Mouse (Mus musculus) erythroid progenitor cell, adult 5-6 weeks (primary cell): ENCODE measurements around the gene Ptgdr. TPM values are rescaled to one million over a fixed set of nuclear protein-coding genes. Genes with fewer than 3 reads are reported as not detected.
"Not testable (repeated sequence)": the region's sequence is repeated elsewhere in the genome, so short reads cannot be mapped to it uniquely, and the experiment has no call there.

Experiments used
- ATAC-seq: replicated peaks from 2 replicates; pipeline ENCODE4 v1.8.0; 2016; ENCODE audit warnings: moderate number of reproducible peaks, mild to moderate bottlenecking, moderate TSS enrichment, inconsistent platforms; ENCODE audit not compliant: poor library complexity, low FRiP score, severe bottlenecking
- total RNA-seq, 2 experiments: library from RNA; stranded (forward) in 1 of 2; stranded (reverse) in 1 of 2; fragments of 150-400 nt in 1 of 2; fragments of 186-747, 209-891 nt in 1 of 2; gene quantifications; 2 replicates each; pipeline versions ENCODE4 v1.2.3 to v1.2.4; 2015 to 2017; ENCODE audit warnings: low replicate concordance in 2 of 2

Ptgdr gene
- total RNA-seq (2015; ENCODE audit: low replicate concordance) (not detected in 2 replicates), total RNA-seq (2017; ENCODE audit: low replicate concordance) (not detected in 2 replicates)

GRCm38 (mm10) chr14:44858868-44859613, at the start of gene Ptgdr:
TSS of gene Ptgdr (minus strand) at chr14:44859375.
- no peak for ATAC-seq

DNA sequence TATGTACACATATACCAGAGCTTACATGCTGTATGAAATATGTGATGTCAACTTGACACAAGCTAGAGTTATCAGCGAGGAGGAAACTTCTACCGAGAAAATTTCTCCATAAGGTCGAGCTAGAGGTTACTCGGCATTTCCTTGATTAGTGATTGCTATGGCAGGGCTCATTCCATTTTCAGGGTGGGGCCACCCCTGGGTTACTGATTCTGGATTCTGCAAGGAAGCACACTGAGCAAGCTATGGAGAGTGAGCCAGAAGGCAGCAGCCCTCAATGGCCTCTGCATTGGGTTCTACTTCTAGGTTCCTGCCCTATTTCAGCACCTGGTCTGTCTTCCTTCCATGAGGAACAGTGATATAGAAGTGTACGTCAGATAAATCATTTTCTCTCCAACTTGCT, 48.6 kb upstream of the Ptgdr start:
- no peak for ATAC-seq

DNA sequence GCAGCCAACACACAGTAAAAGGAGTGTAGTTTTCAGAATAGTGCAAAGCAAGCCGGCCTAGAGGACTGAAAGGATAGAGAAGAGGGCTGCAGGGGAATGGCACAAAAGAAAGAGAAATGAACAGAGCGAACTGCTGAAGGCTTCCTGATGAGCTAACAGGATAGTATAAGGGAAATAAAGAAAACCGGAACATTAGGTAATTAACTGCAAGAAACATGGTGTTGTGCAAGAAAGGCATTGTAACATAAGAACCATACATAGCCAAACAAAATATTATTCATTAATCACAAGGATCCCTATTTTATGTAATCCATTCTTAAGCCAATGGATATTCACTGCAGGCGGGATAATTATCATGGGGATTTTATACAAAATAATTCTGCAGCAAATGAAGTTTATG, 45.0 kb upstream of the Ptgdr start:
- ATAC-seq, result no peak

GRCm38 (mm10) chr14:44901735-44902134, 42.6 kb upstream of the Ptgdr start:
- not testable (repeated sequence) for ATAC-seq

GRCm38 (mm10) chr14:44891387-44892132, 32.4 kb upstream of the Ptgdr start:
- ATAC-seq, result no peak

- no peak for ATAC-seq
Measured at GRCm38 (mm10) chr14:44869686-44870085, 10.5 kb upstream of the Ptgdr start.

- no peak for ATAC-seq
Measured at GRCm38 (mm10) chr14:44865661-44866060, 6.5 kb upstream of the Ptgdr start.

DNA sequence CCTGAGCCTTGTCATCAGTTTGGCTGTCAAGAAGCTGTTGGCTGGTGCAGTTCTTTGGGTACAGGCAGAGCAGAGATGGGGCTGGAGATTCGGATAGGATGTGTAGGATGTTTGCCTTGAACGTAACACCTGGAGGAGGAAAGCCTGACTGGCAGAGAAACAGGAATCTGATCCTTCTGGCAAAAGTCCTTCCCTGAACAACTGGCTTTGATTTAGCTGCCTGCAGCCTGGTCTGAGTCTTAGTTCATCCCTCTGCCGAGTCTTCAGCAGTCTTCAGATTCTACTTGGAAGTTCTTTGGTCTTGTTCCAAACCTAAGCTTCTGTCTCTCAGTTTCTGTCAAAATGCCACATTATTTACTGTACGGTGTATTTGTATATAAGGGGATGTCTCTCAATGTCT, 3.9 kb upstream of the Ptgdr start:
- ATAC-seq, result no peak

DNA sequence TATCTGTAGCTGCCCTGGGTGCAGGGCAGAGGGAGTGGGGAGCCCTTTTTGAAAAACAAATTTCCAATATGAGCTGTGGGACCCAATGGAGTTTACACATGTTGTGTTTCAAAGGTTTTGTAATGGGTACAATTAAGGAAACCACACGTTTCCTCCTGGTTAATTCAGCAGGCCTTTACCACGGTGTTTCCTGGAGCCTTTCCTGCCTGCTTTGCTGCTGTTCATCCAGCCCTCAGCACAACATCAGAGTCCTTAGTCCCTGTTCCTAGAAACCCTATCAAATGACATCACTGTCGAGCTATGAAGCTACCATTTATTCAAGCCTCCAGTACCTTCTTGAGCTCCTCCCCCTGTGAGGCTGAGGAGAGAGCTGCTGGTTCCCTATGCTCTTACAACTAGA, 2.0 kb upstream of the Ptgdr start:
- ATAC-seq, result no peak

DNA sequence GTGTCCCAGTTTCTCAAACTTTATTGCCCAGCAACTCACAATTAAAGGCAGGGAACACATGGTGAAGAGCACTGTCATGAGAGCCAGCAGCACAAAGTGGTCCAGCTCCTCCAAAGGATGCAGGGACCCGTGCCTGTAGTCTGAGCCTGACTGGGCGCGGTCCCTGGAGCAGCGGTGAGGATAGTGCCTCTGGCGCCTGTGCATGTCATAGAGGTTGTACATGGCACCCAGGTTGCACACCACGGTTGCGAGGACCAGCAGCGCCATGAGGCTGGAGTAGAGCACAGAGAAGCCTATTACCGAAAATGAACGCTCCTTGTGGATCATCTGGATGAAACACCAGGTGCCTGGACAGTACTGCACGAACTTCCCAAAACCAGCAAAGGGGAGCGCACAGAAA, 803 bp downstream of the Ptgdr start:
- no peak for ATAC-seq

- not testable (repeated sequence) for ATAC-seq
Measured at GRCm38 (mm10) chr14:44850637-44851036, 8.5 kb downstream of the Ptgdr start.

DNA sequence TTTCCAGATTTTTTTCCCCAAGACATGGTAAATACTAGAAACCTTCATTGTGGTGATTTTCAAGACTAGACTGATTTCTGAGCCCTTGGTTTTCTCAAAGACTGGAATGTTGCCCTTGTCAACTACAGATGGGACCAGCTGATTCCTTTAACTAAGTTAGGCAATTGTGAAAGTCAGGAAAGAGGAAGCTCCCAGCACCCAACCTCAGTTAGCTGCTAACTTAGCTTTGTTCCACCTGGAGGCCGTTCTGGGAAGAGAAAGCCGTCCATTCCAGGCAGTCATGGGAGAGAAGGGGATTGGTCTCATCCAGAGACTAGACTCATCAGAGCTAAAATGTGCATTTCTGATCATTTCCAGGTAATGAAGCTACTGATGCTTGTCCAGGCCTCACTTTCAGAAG, 11.4 kb downstream of the Ptgdr start:
- no peak for ATAC-seq

DNA sequence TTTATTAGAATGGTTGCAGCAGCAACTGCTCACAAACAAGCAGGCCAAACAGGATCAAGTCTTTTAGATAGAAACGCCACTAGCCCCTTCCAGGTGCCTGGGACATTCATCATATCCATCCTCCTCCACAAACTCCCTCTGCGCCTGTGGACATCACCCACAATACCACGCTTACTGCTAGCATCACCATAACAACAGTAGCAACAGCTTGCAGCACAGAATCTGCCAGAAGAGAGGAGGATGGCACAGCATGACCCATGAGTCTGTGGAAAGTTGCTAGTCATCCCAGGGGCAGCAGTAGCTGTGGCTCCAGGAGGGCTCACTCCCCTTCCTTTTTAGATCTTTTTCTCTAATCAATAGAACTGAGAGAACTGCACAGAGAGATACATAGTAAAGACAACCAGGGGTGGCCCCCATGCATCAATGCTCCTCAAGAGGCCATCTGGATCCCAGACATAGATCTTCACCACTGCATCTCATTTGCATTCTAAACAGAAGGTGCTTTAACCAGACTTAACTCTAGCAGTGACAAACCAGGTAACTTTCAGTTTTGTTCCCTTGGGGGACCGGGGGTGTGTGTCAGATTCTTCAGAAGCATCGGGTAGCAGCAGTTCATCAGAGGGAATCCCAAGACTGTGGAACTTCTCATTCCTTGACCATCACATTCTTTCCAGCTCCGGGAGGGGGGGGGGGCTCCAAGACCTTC, 12.5 kb downstream of the Ptgdr start:
- ATAC-seq, result no peak

GRCm38 (mm10) chr14:44843768-44844755, 15.1 kb downstream of the Ptgdr start:
- no peak for ATAC-seq

DNA sequence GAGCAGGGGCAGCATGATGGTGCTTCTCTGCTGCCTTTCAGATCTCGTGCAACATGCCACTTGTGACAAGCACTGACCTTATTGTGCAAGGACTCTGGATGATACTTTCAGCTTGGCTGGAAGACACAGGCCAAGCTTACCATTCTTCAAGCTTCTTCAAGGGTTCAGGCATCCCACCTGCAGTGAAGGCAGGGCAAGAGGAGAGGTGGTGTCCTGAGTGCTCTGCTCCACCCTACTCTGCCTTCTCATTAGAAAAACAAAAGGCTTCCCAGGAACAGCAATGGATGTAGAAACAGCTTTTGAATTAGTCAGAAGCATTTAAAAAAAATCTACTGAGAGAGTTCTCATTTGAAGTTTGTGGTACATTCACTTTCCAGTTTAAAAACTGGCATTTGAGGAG, 20.5 kb downstream of the Ptgdr start:
- no peak for ATAC-seq

DNA sequence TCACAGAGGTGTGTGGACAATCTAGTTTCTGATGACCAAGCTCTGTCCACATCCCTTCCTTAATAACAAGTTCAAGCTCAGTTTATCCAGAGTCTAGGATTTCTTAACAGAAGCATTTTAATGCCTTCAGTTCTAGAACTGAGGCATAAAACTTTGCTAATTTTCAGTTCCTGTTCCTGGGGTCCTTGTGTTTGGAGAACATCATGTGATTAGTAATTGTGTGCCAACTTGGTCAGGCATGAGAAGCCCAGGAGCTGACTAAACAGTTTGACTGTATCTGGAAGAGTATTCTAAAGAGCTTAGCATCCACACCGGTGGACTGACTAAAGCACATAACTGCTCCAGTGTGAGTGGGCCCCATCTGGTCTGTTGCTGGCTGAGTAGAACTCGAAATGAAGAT, 24.0 kb downstream of the Ptgdr start:
- ATAC-seq, result no peak

DNA sequence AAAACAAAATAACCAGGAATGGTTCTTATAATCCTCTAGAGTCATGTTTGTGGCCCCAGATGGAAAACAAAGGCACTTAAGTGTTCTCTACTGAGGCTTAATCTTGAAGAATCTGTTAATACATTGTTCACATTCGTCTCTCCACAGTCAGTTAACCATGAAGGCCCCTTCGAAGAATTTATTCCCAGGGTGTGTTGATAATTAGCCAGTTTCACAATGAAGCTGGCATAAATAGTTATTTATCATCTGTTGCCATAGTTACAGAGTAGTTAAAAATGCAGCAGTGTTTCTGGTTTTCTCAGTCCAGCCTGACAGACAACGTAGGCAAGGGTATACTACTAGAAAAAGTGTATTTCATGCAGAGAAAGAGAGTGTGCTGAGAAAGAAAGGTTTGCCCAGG, 25.0 kb downstream of the Ptgdr start:
- ATAC-seq, result not testable (repeated sequence)

GRCm38 (mm10) chr14:44833096-44833495, 26.1 kb downstream of the Ptgdr start:
- ATAC-seq, result not testable (repeated sequence)

DNA sequence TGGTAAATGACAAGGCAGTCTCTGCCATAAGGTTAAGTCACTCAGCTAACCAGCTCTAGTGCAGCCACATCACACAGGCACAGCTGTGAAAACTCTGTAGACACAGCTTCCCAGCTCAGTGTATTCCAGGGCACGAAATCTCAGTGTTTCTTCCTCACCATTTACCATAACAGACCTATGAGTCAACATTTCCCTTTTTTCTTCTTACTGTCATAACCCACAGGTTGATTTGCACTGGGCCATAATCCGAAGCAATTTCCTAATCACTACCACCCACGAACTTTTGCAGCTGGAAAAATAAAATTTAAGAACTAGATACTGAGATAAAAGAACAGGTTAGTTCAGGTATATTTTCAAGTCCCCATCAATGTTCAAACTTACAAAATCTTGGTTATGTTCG, 31.4 kb downstream of the Ptgdr start:
- no peak for ATAC-seq
